Mouse (Mus musculus) right cerebral cortex, adult 18-20 months (tissue): ENCODE data around the gene Ly6g5c.
A peak's percentile ranks its signal among the peaks of the same experiment; 100 is the strongest.
"Not testable (repeated sequence)": the region's sequence is repeated elsewhere in the genome, so short reads cannot be mapped to it uniquely, and the experiment has no call there.

Experiments used
- DNase-seq: peaks from one replicate; pipeline ENCODE4 v3.0.0; 2022; ENCODE audit warnings: mixed read lengths

The Ly6g5c gene

DNA sequence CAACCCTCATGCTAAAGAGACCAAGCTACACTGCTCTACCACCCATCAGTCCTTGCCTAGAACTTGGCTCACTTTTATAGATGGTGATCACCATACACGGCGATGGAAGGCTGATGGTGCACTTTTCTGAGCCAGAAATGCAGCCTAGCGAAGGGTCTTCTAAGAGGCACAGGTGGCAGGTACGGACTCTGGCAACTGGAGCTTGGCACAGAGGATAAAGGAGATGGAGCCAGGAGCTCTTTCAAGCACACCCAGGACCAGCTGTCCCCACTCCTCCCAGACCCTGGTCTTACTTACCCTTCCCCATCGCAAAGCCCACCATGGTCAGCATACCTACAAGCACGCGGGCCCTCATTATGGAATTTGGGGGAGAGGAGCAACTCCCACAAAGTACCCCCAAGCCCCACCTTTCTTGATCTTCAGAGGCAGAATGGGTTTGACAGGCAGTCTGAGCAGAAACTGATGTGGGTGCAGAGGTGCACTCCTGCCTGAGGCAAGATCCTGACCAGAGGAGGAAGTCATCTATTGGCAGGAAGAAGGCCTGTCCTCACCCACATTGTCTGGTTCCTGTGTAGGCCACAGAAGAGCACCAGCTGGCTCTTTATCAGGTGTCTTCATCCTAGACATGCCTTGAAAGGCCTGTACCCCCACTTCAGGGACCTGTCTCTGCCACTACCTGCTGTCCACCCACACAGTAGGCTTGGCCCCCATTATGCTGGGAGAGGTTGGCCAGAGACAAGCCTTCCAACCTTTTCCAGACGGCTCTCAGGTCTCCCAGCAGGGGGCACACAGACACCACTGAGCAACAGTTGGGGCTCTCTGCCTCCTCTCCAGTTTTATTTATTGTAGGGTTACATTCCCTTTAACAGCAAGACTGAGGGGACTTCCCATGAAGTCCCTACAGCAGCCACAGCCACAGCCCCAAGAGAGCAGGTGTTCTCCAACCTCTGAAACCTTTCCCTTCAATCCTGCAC is 7.3 kb downstream of the Ly6g5c start, which contains the start of gene Ly6g5b:
Gene Ly6g5b (minus strand): TSS at position 383 of the 974 bp plus-strand sequence.
- no peak for DNase-seq

- DNase-seq: no peak
Measured at GRCm38 (mm10) chr17:35120745-35121142, 12.7 kb downstream of the Ly6g5c start.

- DNase-seq: peak; percentile 99
Measured at GRCm38 (mm10) chr17:35121143-35121799, 13.2 kb downstream of the Ly6g5c start, which contains the start of gene Gpank1. Gene Gpank1, plus strand, starts transcription at chr17:35121455.

- DNase-seq: peak; percentile 74
Measured at GRCm38 (mm10) chr17:35121871-35122303, 13.8 kb downstream of the Ly6g5c start, which contains the start of gene Csnk2b. Gene Csnk2b, minus strand, starts transcription at chr17:35122053.

DNA sequence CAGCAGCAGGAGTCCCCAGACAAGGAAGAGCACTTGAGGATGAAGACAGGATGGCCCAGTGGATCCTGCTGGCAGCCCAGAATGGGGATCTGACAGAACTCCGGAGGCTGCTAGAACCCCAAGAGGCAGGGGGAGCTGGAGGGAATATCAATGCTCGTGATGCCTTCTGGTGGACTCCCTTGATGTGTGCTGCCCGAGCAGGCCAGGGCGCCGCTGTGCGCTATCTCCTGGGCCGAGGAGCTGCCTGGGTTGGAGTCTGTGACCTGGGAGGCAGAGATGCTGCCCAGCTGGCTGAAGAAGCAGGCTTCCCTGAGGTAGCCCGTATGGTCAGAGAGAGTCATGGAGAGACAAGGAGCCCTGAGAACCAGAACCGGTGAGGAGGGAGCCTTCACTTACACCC is 15.2 kb downstream of the Ly6g5c start:
- DNase-seq: not testable (repeated sequence)

DNA sequence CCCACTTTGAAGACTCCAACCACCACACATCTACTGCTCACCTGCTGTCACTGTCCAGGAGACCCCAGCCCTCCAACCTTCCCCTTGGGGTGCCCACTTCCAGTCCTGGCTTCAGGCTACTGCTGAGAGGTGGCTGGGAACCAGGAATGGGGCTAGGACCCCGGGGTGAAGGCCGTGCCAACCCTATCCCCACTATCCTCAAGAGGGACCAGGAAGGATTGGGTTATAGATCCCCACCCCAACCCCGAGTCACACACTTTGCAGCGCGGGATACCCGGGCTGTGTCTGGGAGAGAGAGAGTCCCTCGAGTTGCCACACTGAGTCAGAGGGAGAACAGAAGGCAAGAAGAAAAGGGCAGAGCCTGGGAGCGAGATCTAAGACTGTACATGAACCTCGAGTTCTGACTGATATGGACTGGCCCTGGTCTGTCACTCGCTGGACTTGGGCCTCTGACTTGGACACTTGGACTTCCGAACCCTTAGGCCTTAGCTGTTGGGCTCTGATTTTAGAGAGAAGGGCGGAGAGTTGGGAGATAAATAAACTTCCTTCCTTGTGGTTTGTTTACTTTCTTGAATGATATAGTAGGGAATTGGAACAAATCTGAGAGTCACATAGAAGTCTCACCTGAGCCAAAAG is 16.3 kb downstream of the Ly6g5c start:
- DNase-seq: not testable (repeated sequence)

DNA sequence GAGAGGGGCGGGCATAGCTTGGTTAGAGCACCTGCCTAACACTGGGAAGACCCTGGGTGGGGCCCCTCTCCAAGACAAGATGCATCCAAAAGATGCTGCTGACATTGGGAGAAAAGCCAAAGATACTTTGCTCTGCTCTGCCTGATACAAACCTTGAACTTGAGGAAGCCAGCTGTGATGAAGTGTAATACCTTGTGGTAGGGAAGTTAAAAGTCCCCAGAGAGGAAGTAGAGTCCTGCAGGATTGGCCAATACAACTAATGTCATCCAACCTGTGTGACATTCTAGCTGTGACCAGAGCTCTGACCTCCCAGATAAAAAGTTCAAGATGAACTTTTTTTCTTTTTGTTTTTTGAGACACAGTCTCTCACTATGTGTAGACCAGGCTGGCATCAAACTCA is 17.0 kb downstream of the Ly6g5c start:
- no peak for DNase-seq

GRCm38 (mm10) chr17:35125578-35125977 is 17.5 kb downstream of the Ly6g5c start:
- no peak for DNase-seq

DNA sequence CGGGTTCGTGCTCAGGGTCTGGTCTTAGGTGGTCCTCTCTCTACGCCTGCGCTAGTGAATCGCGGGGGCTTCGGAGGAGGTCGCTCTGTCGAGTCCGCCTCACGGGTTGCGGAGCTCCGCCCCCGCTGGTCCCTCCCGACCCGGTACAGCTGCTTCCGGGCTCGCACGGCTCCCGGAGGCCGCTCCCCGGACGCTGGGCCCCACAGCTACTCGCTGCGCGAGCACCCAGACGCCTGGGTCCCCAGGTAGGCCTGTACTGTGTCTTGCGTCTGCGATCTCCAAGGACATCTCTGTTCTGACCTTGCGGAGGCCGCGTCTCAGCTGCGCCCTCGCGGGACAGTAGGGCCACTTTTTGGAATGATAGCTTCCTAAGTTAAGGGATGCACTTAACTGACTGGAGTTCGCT is 18.1 kb downstream of the Ly6g5c start, which contains the start of gene D17H6S53E:
Gene D17H6S53E (plus strand): TSS at position 168 of the 406 bp plus-strand sequence.
- peak; percentile 73 for DNase-seq

GRCm38 (mm10) chr17:35127017-35127416 is 18.9 kb downstream of the Ly6g5c start:
- DNase-seq: no peak

GRCm38 (mm10) chr17:35128996-35129395 is 20.9 kb downstream of the Ly6g5c start:
- DNase-seq: no peak

DNA sequence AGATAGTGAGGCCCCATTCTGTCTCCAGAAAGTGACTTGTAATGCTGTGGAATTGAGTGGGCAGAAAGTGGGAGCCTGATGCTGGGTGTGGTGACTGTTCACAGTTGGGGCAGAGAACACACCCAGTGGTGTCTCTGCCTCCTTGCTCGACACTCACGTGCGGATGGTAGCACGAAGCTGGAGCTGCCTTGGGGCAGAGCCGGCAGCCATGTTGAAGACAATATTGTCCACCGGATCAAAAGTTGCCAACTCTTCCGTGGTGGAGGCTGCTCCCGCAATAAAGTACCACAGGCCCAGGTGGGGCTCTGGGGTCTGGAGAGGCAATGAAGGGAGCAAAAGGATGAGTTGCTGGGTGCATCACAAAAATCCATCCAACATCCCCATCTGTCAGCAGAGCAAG is 23.0 kb downstream of the Ly6g5c start:
- no peak for DNase-seq

- DNase-seq: no peak
Measured at GRCm38 (mm10) chr17:35131500-35132173, 23.6 kb downstream of the Ly6g5c start, which contains the start of gene Apom. Gene Apom, minus strand, starts transcription at chr17:35132050.

DNA sequence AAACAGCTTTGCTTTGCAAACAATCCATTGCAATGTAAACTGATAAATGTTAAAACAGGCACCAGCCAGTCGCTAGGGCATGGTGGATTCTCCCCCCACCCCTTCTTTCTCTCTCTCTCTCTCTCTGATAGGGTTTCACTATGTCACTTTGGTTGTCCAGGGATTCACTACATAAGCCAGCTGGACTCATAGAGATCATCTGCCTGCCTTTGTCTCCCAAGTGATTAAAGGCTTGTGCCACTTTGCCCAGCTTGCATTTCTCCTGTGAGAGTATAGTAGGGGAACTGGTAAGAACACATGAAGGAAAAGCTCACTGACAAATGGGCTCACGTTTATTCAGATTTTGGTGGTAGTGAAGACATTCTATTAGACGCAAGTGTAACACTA is 24.1 kb downstream of the Ly6g5c start:
- no peak for DNase-seq

GRCm38 (mm10) chr17:35133517-35133916 is 25.4 kb downstream of the Ly6g5c start:
- DNase-seq: no peak

GRCm38 (mm10) chr17:35134801-35135590 is 26.9 kb downstream of the Ly6g5c start, which contains the start of gene Bag6:
Gene Bag6, plus strand, starts transcription at chr17:35135178.
- DNase-seq: peak; percentile 92

GRCm38 (mm10) chr17:35135591-35136320 is 27.7 kb downstream of the Ly6g5c start:
- DNase-seq: no peak

GRCm38 (mm10) chr17:35139269-35139668 is 31.2 kb downstream of the Ly6g5c start:
- no peak for DNase-seq

DNA sequence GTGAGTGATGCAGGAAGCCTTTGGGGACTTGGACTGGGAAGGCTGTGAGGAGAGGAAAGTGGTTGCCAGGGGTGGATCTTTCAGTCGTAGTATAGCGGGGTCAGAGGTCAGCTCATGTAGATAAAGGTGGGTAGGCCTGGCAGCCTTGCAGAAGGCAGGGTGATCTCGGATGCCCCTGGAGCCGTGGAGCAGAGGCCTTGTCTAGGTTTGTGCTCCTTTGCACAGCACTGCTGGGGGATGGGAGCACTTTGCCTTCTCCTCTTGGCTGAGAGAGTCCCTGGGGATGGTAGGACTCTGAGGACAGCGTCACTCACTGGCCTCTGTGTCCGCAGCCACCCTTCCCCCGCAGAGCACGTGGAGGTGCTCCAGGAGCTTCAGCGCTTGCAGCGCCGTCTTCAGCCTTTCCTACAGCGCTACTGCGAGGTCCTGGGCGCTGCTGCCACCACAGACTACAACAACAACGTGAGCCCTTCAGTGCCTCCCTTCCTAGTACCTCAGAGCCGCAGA is 32.5 kb downstream of the Ly6g5c start:
- no peak for DNase-seq

- DNase-seq: no peak
Measured at GRCm38 (mm10) chr17:35141971-35142370, 33.9 kb downstream of the Ly6g5c start.
